8 mouse cellular contexts compared by ENCODE assay signal in the genomic region with DNA sequence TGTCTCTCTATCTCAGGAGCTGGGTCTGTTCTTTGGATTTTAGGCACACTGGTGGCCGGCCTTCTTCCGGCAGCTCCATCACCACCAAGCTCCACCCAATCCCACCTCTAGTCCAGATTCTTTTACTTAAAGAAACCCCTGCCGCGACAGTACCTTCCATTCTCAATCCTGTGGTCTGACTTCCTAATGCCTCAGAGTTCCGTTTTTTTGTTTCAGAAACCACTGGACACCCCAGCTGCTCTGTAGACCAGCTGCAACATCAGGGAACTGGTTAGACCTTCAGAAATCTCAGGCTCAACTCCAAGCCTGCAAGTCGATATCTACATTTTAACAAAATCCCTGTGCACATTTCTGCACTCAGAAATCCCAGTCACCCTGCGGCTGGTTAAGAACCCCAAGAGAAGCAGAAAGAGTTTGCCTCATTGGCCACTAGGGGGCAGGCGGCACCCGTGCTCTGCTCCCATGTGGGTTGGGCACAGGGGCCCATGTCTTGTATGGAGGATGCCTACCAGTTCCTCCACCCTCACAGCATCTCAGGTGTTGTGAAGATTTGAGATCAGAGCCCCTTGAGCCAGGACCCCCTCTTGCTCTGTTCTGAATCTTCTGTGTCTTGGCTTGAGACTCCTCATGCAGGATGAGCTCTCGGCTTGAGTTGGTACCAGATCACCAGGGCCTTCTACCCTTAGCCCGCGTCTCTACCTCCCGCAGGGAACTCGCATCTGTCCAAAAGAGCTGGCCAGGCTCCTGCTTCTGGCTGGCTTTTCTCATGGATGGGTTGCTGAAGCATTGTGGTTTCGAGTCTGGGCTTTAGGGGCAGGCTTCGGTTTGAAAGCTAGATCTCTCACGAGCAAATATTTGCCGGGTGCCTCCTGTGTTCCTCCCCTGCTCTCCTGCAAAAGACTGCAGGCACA.
DNase-seq lines count a peak whose midpoint lies in the region; ATAC-seq and TF ChIP-seq lines count a peak whose summit lies in the region.
"Had no signal": no experiment of that assay in that cellular context is flagged by ENCODE, and none has a peak within 500 bp of the region (broad histone marks: within the 10 kb centered on the region; RNA-seq: fewer than 3 reads in every experiment).

No protein-coding gene starts in this region.

- intact Hi-C loops in left cerebral cortex, adult 2 months (cut with DNase I) = loop anchor here (2.0 kb wide), 2 partner anchors 200 to 450 kb away; partner anchors contain the start of gene Cacng3

- peak; percentile 57 for ATAC-seq in activated CD4-positive, CD25-positive, alpha-beta regulatory T cell, adult 4 months
- peak; percentile 75 for ATAC-seq in hindbrain, embryonic 16.5 days
- peak; percentile 78 for ATAC-seq in midbrain, embryonic 11.5 days (ENCODE audit: low FRiP score)

- peak; percentile 97 for TF ChIP-seq CTCF in left cerebral cortex, adult 2 months (IDR thresholded peaks at IDR 0.05)

- no peaks in the 10 kb centered on the region for H3K27me3 ChIP-seq in hindbrain, embryonic 16.5 days (replicated peaks; ENCODE audit: control insufficient read depth, insufficient read depth, low read length)
- no peaks in the 10 kb centered on the region for H3K27me3 ChIP-seq in midbrain, embryonic 11.5 days (ENCODE audit: control insufficient read depth, insufficient read depth, low read length)

- peaks cover 4% of the 10 kb centered on the region for H3K9me3 ChIP-seq in hindbrain, embryonic 16.5 days (ENCODE audit: control insufficient read depth, low read length)
- H3K9me3 ChIP-seq in midbrain, embryonic 11.5 days (ENCODE audit: control insufficient read depth, low read length) = peaks cover 3% of the 10 kb centered on the region; the same call in 1 of the 2 replicates

- H3K36me3 ChIP-seq in hindbrain, embryonic 16.5 days (ENCODE audit: control insufficient read depth, insufficient read depth, low read length) = no peaks in the 10 kb centered on the region
- no peaks in the 10 kb centered on the region for H3K36me3 ChIP-seq in midbrain, embryonic 11.5 days (ENCODE audit: control insufficient read depth, insufficient read depth, low read length)

- H3K9ac ChIP-seq in hindbrain, embryonic 16.5 days (ENCODE audit: low read depth, low read length) = no peak overlapping the region
- H3K9ac ChIP-seq in midbrain, embryonic 11.5 days (ENCODE audit: low read length) = no peak overlapping the region

- no peak overlapping the region for H3K4me2 ChIP-seq in hindbrain, embryonic 16.5 days (ENCODE audit: low read length)
- H3K4me2 ChIP-seq in midbrain, embryonic 11.5 days = no peak overlapping the region

- WGBS in hindbrain, embryonic 16.5 days = 57% methylated on average over 18 of the region's 18 CpGs
- WGBS in midbrain, embryonic 11.5 days = 55% methylated on average over 18 of the region's 18 CpGs

- H3K4me1 ChIP-seq in hindbrain, embryonic 16.5 days (ENCODE audit: control insufficient read depth, insufficient read depth, low read depth, low read length) = no peaks in the 10 kb centered on the region
- no peaks in the 10 kb centered on the region for H3K4me1 ChIP-seq in midbrain, embryonic 11.5 days (ENCODE audit: control insufficient read depth, insufficient read depth, low read length)

- H3K27ac ChIP-seq in hindbrain, embryonic 16.5 days (ENCODE audit: low read depth, low read length) = no peak overlapping the region
- no peak overlapping the region for H3K27ac ChIP-seq in left cerebral cortex, adult 2 months
- H3K27ac ChIP-seq in midbrain, embryonic 11.5 days (ENCODE audit: low read depth, low read length) = no peak overlapping the region

- DNase-seq in cerebellum, adult 9-10 months = peak; percentile 83
- DNase-seq in frontal cortex, postnatal 10 days (ENCODE audit: low spot score in 2 of 2) = peak; percentile 44 to 69
- DNase-seq in left cerebral cortex, adult 2 months (ENCODE audit: extremely low spot score in 1 of 2, low spot score in 2 of 2) = peak; percentile 78 to 80
- DNase-seq in midbrain, embryonic 11.5 days (ENCODE audit: low spot score, missing footprints) = peak; percentile 97
- DNase-seq in skeletal muscle tissue, adult 2 months (ENCODE audit: low read depth, low spot score) = peak; percentile 31

- no peak overlapping the region for H3K4me3 ChIP-seq in hindbrain, embryonic 16.5 days (ENCODE audit: low read length)
- no peak overlapping the region for H3K4me3 ChIP-seq in left cerebral cortex, adult 2 months
- no peak overlapping the region for H3K4me3 ChIP-seq in midbrain, embryonic 11.5 days (ENCODE audit: low read depth, low read length)
- H3K4me3 ChIP-seq: megakaryocyte, embryonic 14.5 days had no signal

Comparison
In these comparisons a context has a peak if more than half of its experiments do, and no peak if none do; other contexts are left out.
1. DNase-seq: peak in every context shown above with its lines; median percentile 97 in midbrain, embryonic 11.5 days; 83 in cerebellum, adult 9-10 months; 79 in left cerebral cortex, adult 2 months; 56 in frontal cortex, postnatal 10 days; 31 in skeletal muscle tissue, adult 2 months.